Mouse (Mus musculus) adipocyte (in vitro differentiated cells): ENCODE results near the gene Serpinf2.
"Not testable (repeated sequence)": the region's sequence is repeated elsewhere in the genome, so short reads cannot be mapped to it uniquely, and the experiment has no call there.

Source experiments
- DNase-seq: peaks from one replicate; pipeline ENCODE4 v3.0.0-alpha.2; 2016; ENCODE audit warnings: low spot score

Serpinf2 gene

GRCm38 (mm10) chr11:75383529-75383928, 55.9 kb downstream of the Serpinf2 start:
- DNase-seq = not testable (repeated sequence)
